Mouse (Mus musculus): ENCODE measurements around the gene Ndufc2. TPM values are rescaled to one million over a fixed set of nuclear protein-coding genes. Genes with fewer than 3 reads are reported as not detected.

Ndufc2 gene
- total RNA-seq, 2 experiments from 2014 or later: 174 to 357 TPM

DNA sequence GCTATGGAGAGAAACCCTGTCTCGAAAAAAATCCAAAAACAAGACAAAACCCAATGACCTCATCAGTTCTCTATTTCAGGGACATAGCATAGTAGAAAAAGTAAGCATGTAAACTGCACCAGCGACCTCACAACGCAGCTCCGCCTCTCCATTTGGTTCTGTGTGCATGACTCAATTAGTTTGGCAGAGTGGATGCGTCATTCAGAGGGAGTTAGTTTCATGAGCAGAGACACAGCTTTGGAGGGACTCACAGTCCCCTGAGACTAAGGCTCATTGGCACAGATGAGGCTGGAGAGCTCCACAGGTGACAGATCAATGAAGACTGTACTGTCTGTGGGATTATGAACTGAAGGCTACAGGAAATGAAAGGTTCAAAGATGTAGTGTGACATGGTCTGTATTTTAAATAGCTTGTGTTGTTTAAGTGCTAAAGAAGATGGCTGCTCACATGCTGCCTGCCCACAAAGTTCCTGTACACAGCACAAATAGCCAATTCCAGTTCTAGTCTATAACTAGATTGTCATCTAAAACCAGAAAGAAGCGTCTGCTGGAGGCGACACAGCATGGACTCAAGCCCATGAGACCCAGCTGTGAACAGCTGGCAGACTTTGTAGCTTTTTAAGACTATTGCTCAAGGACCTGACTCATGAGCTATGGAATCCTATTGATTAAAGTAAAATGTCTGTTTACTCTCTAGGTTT is 13.5 kb upstream of the Ndufc2 start:
- ATAC-seq (replicated peaks; ENCODE audit: poor library complexity, severe bottlenecking): no peak

DNA sequence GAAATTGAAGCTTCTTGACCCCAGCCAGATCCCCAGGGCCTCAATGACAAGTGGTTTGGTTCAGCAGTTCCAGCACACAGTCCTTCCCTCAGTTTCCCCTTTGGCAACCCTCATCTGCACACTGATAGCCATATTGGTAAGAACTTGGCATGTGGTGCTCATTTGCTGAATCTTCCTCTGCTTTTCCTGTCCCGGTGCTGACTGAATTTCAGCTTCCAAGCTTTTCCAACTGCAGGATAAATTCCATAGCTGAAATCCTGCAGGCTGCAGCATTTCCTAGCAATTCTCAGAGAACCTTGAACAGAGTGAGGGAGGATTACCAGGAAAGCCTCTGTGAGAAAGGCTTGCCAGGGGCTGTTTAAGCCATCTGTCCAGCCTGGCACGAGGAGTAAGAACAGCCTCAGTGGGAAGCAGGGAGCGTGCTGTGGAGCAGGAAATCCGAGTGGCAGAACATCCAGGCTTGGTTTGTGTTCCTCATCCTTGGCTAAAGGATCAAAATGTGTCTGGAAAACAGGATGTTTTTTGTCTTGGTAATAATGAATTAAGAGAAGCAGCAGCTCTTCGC is 12.9 kb upstream of the Ndufc2 start:
- no peak for ATAC-seq (replicated peaks; ENCODE audit: poor library complexity, severe bottlenecking)

DNA sequence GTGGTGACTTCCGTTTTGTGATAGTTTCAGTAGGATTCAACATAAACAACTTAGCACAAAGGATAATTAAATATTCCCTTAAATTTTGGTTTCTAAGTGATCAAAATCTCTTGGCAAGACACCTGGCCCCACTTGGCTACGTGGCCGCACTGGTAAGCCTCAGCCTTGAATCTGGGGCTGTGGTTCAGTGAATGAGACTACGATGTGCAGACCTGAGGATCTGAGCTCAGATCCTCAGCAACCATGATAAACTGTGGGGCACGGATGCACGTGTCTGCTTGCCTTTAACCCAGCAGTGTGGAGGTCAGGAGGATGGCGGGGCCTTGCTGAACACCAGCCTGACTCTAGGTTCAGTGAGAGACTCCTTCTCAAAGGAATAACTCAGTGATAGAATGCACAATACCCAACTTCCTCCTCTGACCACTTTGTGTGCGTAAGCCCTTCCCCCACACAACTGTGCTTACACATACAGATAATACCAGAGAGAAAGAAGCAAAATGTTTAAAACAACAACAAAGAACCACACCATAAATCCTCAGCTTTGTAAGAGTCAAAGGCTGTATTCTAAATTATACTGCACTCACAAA is 12.1 kb upstream of the Ndufc2 start:
- ATAC-seq (replicated peaks; ENCODE audit: poor library complexity, severe bottlenecking): no peak

DNA sequence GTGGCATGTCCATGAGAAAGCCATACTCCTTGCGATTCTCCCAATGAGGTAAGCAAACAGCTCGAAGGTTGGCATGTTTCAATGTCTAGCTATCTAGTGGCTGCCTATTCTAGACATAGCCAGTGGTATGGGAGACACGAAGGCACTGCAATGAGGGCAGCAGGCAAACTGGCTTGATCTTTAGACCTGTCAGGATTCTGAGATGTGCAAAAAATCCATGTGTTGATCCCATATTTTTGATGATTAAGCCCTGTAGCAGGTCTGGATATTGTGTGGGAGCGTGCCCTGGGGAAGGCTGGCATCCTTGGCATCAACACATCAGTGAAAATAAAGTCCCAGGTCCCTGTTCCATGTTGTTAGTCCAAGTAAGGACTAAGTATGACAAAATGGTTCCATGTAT is 11.3 kb upstream of the Ndufc2 start:
- ATAC-seq (replicated peaks; ENCODE audit: poor library complexity, severe bottlenecking): no peak

DNA sequence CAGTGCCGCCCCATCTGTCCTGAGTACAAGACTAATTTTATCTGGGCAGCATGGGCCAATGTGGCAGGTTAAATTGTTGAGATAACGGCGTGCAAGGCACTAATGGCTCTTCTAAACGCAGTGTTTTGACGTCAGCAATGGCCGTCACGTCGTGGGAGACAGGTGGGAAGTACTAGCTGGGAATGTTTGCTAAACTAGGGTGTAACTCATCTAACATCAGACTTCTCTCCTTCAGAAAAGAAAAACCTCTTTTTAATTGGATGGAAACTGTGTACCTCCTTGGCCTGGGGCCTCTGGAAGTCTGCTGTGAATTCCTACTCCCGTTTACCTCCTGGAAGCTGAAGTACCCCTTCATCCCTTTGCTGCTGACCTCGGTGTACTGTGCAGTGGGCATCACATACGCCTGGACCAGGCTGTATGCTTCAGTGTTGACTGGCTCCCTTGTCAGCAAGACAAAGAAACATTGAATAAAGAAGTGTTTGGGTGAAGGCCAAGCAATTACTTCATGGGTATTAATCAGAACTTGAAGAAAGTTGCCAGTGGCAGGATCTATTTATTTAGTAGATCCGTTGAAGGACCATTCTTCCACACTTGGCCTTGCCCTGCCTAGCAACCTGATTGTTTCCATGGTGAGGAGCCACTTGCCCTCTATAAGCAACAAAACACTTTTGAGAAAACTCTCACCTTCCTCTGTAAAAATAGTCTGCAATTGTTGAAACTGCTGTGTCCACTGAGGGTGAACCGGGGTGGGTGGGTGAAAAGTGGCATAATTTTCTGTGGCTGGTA is 8.3 kb upstream of the Ndufc2 start:
- ATAC-seq (replicated peaks; ENCODE audit: poor library complexity, severe bottlenecking): no peak

DNA sequence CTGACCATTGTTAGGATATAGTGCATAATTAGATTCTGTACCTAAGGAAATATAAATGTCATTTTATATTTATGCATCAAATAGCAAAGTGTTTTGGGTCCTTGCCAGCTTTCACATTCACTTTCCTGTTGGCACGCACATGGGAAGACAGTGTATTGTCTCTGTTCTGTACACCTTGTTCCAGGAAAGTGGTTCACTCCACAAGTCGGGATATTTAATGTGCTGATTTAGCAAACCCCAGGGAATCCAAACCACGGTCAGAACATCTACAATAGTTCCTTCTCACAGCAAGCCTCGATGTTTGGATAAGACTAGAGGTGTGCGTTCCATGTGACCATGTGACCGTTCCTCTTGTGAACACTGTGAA is 7.7 kb upstream of the Ndufc2 start:
- no peak for ATAC-seq (replicated peaks; ENCODE audit: poor library complexity, severe bottlenecking)

DNA sequence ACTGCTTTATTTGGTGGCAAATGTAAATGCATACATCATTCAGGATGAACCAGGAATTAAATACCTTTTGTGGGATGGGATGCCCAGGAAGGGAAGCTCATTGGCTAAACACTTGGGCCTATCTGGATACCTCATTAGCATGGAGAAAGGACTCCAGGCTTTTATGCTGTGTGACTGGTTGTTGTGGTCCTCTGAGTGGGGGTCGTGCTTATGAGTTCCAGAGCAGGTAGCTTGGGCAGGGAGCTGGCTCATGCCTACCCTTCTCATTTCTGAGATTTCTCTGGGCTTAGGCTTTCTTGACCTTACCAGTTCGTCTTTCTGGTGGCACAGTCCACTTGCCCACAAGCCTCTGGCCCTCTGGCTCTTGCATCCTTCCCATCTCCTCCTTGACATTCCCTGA is 5.4 kb upstream of the Ndufc2 start:
- no peak for ATAC-seq (replicated peaks; ENCODE audit: poor library complexity, severe bottlenecking)

DNA sequence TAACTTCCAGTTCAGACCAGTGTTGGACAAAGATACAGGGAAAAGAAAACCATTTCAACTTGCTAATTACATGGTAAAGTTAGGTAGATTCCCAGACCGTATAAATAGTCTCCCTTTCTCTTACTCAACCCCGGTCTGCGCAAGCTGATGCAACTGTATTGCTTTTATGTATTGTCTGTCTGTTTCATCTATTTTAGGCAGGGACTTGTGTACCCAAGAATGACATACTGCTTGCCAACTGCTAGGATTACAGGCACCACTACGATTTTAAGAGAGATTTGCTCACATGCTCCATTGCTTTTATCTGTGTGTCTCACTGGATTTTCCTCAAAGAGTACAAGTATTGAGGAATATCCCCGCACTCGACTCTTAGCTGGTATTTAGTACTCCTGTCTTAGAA is 860 bp upstream of the Ndufc2 start:
- no peak for ATAC-seq (replicated peaks; ENCODE audit: poor library complexity, severe bottlenecking)

DNA sequence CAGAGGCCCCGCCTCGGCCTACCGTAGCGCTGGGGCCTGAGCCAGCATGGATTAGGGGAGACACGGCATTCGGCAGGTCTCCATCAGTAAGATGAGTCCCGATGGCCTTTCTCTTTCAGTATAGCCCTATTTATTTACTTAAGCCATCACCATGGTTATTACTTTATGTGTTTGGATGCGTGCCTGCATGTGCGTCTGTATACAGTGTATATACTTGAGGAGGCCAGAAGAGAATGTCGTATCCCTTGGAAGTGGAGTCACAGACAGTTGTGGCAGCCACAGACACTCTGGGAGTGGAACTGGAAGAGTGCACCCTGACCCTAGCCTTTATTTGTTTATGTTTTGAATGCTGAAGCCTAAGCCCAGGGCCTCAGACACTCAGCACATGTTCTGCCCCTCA is 7.3 kb downstream of the Ndufc2 start:
- ATAC-seq (replicated peaks; ENCODE audit: poor library complexity, severe bottlenecking): no peak

DNA sequence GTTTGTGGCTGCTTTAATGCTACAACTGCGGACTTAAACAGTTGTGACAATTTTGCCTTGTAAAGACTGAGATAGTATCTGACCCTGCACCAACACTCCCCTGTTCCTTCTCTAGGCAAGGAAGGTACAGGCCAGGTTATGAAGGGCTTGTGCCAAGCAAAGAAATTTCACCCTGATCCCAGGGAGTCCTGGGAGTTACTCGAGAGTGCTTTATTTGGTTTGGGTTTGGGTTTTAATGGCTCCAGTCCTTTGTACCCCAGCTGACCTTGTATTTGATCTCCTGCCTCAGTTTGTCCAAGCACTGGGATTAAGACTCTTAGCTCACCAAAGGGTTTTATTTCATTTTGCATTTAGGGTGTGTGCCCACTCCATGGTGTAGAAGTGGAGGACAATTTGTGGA is 11.3 kb downstream of the Ndufc2 start:
- ATAC-seq (replicated peaks; ENCODE audit: poor library complexity, severe bottlenecking): no peak

DNA sequence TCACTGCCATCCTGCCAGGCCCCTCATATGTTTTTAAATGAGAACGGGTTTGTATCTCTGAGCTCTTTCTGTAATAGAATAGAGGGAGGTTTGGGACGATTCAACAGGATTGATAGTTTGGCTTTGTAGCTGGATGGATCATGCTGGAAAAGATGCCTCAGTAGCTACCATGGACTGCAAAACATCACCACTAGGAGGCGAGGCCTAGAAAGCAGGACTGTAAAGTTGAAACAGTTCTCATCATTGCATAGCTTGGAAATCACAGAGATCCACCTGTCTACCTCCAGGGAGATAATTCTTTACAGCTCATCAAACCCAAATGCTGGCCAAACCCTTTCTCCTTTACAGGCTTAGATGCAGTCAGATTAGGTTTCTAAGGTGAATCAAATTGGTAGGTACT is 11.8 kb downstream of the Ndufc2 start:
- no peak for ATAC-seq (replicated peaks; ENCODE audit: poor library complexity, severe bottlenecking)

DNA sequence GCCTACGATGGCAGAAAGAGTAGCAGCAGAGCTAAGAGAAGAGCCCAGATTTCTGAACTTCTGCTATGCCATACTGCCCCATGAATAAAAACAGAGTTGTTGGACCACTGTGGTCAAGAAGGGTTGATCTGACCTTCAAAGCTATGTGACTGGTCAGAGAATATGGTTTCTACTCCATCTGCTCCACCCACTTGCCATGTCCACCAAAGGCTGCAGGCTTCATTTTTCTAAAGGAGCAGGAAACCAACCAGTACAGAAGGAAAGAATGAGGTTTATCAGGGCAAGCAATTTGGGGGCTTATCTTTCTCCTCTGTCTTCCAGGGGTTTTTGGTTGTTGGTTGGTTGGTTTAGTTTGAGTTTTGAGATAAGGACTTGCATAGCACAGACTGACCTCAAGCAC is 14.2 kb downstream of the Ndufc2 start:
- no peak for ATAC-seq (replicated peaks; ENCODE audit: poor library complexity, severe bottlenecking)

DNA sequence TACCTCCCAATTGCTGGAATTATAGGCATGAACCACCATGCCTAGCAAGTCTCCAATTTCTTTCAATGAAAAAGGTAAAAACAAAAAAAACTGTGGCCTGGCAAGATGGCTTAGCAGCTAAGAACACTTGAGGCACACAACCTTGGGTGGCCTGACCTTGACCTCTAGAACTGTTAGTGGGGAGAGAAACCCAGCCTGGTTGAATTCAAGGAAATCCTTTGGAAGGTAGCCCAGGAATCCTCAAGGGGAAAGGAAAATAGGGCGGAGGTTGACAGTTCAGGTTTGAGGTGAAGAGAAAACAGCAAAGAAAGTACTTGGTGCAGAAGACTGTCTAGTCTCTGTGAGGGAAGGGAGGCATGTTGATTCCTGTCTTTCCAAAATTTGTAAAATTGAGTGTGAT is 14.6 kb downstream of the Ndufc2 start:
- no peak for ATAC-seq (replicated peaks; ENCODE audit: poor library complexity, severe bottlenecking)

DNA sequence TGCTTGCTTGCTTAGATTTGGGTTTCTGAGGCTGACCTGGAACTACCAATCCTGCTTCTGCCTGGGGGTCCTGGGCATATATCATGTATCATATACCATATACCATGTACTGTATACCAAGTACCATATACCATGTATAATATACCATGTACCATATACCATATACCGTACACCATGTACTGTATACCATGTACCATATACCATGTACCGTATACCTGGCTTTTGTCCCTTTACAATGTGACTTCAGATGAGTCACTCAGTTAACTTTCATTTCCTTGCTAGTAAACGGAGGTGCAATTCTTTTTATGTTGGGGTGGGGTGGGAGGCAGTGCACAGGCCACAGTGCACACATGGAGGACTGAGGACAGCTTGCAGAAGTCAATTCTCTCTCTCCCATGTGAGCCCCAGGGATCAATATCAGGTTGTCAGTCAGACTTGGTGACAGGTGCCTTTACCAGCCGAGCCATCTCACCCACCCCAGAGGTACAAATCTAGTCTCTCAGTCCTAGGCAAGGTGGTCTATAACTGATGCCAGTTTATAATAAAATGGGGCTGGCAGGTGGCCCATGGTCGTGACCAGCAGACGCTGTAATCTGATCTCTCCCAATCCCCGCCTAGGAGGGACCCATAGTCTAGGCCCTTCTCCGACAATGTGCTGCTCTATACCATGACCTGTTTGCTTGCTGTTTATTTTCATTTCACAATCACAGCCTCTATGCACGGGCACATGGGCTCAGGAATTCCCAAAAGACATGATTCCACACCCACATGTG is 15.3 kb downstream of the Ndufc2 start:
- ATAC-seq (replicated peaks; ENCODE audit: poor library complexity, severe bottlenecking): no peak

DNA sequence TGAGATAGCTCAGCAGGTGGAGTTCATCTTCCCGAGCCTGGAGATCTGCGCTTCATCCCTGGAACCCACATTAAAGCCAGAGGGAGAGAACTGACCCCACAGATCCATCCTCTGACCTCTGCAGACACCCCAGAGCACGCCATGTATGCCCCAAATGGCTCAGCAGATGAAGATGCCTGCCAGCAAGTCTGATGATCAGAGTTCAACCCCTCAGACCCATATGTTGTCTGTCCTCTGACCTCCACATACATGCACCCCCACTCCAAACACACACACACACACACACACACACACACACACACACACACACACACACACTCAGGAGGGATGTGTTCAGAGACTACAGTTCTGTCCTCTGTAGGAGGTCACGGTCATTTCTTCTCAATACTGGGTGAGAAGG is 16.7 kb downstream of the Ndufc2 start:
- no peak for ATAC-seq (replicated peaks; ENCODE audit: poor library complexity, severe bottlenecking)

DNA sequence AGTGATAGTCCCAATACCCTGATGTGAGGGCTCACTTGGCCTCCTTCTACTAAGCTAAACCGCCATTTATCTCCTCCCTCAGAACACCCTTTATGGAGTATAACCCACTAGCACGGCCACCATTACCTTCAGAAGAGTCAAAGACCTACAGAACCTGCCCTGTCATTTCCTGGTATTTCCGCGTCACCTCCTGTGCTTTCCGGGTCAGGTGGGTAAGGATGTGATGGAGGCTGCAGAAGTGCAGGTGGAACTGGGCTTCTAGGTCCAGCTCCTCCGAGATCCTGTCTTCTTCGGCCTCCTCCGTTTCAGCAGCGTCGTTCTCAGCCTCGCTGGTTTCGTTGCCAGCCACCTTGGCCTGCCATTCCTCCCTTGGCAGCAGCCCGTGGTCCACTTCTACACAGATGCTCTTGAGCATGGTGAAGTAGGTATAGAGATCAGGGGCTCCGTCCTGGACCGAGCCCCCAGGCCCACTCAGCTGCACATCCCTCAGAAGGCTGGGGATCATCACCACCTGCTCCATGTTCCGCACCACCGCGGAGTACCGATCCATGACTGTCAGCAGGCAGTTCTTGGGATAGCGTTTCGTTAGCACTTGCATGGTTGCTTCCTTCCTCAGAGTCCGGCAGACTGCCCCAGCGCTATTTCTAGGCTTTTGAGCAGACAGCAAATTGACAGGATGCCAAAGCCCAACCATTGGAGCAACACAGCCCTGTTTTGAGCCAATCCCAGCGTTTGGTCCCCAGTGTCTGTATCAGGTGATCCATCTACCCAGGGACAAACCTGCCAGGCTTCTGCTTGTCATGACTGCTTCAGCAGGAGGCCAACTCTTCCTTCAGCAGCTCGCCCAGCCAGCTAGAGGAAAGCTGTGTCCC is 17.3 kb downstream of the Ndufc2 start, which contains the start of gene Thrsp:
TSS of gene Thrsp (minus strand) at position 825 of the 872 bp plus-strand sequence.
- ATAC-seq (replicated peaks; ENCODE audit: poor library complexity, severe bottlenecking): no peak

DNA sequence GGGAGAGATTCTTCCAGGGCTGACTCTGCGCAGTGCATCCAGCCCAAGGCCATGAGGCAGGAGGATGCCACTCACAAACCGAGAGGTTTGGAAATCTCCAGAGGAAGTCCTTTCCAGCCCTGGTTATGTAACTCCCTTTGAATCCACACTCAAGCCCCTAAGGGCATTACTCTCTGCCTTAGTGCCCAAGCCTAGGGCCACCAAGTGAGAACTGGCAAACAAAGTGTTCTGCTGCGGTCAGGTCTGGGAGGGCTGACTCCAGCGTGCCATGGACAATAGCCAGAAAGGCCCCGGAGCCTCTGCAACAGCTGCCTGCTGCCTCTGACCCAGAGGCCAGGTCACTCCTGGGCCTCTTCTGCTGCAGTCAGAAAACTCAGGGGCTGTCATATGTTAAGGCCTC is 18.9 kb downstream of the Ndufc2 start:
- ATAC-seq (replicated peaks; ENCODE audit: poor library complexity, severe bottlenecking): peak; percentile 69

DNA sequence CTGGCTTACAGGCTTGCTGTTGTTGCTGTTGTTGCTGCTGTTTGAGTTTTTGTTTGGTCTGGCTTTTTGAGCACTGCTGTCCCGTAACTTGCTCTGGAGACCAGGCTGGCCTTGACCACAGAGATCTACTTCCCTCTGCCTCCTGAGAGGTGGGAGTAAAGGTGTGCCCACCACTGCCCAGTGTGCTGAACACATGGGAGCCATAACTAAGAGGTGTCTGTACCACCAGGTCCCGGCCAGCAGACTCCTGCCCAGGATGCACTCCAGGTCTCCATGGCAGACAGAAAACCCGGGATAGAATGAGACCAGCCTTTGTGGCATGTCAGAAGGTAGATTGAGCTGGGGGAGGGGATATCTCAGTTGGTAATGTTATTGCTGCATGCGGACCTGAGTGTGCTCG is 19.4 kb downstream of the Ndufc2 start:
- 0 out of 2 replicates have a peak, but pooled peaks have one; percentile 19 for ATAC-seq (replicated peaks; ENCODE audit: poor library complexity, severe bottlenecking)

DNA sequence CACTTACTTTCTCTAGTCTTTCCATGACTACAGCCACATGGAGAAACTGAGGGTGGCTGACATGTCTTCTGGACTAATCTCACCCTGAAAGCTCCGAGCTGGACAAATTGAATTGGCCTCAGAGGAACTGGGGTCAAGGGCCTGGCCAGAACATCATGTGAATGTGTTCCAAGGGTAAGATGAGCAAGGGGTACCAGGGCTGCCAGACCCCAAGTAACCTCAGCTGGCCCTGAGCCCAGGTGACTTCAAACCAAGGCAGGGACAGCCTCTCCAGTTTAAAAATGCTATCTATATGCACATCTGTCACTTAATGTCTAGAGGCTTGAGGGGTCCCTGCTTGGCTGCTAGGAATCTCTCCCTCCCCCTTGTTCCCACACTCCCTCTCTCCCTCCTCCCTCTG is 20.6 kb downstream of the Ndufc2 start:
- no peak for ATAC-seq (replicated peaks; ENCODE audit: poor library complexity, severe bottlenecking)
